Mouse (Mus musculus): ENCODE data around the gene Polr3gl.

Polr3gl gene

DNA sequence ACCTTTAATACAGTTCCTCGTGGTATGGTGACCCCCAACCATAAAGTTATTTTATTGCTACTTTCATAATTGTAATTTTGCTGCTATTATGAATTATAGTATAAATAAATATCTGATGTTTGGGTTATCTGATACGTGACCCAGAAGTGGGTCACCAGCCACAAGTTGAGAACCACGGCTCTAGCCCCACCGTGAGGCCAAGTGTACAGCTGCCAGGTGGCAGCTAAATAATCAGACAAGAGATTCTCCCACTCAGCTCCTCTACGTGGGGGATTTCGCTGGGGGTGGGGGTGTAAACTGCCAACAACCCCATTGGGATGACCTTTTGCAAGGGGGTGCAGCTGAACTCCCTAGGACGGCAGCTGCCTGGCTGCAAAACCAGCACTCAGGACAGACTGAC is 61.9 kb downstream of the Polr3gl start:
- in situ Hi-C loops (cut with MseI, MboI), result no loop called here

DNA sequence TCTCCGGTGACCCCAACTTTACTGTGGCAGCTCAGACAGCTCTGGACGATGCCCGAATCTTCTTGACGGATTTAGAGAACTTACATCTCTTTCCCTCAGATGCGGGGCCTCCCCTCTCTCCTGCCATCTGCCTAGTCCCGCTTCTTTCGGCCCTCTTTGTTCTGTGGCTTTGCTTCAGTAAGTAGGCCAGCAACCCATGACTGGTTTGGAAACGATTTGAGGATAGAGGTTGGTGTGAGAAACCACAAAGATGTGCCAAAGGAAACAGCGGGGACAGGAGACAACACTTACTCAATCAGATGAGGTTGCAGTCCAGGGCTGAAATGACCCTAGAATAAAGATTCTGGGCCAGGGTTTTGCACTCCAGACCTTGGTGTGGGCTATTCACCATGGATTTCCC is 65.5 kb downstream of the Polr3gl start:
- in situ Hi-C loops (cut with MseI, MboI), result no loop called here

Data from mouse trophoblast stem cell (cell line).